Mouse (Mus musculus) liver, embryonic 14.5 days (tissue): Measurements from ENCODE around the gene Ndufaf5. TPM values are rescaled to one million over a fixed set of nuclear protein-coding genes. Genes with fewer than 3 reads are reported as not detected.
"Not testable (repeated sequence)": the region's sequence is repeated elsewhere in the genome, so short reads cannot be mapped to it uniquely, and the experiment has no call there.

Source experiments
- ATAC-seq: fragments of 200-750 bp; cut with Nextera tagmentation; 2 replicates; pipeline ENCODE4 v1.8.0; 2017; ENCODE audit warnings: moderate number of reproducible peaks, mild to moderate bottlenecking, moderate library complexity; ENCODE audit not compliant: insufficient read depth
- DNase-seq, 3 experiments: peaks; one replicate each; pipeline ENCODE4 v3.0.0-alpha.2; 2012 to 2013; ENCODE audit warnings: low read depth in 3 of 3, low spot score in 3 of 3
- H3K27ac ChIP-seq: fragments of 300-500 bp; sonication (generic); 2 replicates; pipeline ENCODE4 v1.5.1; 2014; ENCODE audit warnings: moderate library complexity, mild to moderate bottlenecking, control low read depth, inconsistent platforms
- H3K27me3 ChIP-seq: fragments of 300-500 bp; sonication (generic); 2 replicates; pipeline ENCODE4 v1.6.1; 2014; ENCODE audit warnings: mild to moderate bottlenecking, low read length, moderate library complexity; ENCODE audit not compliant: control insufficient read depth, insufficient read depth
- H3K36me3 ChIP-seq: fragments of 300-500 bp; sonication (generic); replicated peaks from 2 replicates; pipeline ENCODE4 v1.6.1; 2014; ENCODE audit warnings: low read depth; ENCODE audit not compliant: control insufficient read depth, insufficient read depth
- H3K4me1 ChIP-seq, 2 experiments: fragments of 200-500 bp in 1 of 2; fragments of 300-500 bp in 1 of 2; sonication (generic) in 1 of 2; replicated peaks; 2 replicates each; pipeline ENCODE4 v1.6.1; 2012 to 2014; ENCODE audit warnings: antibody characterized with exemption in 1 of 2, inconsistent platforms in 1 of 2, low read length in 1 of 2; ENCODE audit not compliant: control insufficient read depth in 2 of 2, insufficient read depth in 2 of 2
- H3K4me2 ChIP-seq: fragments of 300-500 bp; sonication (generic); 2 replicates; pipeline ENCODE4 v1.6.1; 2014; ENCODE audit warnings: low read depth, mild to moderate bottlenecking, control low read depth, moderate library complexity
- H3K4me3 ChIP-seq, 2 experiments: fragments of 200-500 bp in 1 of 2; fragments of 300-500 bp in 1 of 2; sonication (generic) in 1 of 2; 2 replicates each; pipeline ENCODE4 v1.5.1; 2012 to 2014; ENCODE audit warnings: low read depth in 2 of 2, low read length in 2 of 2, mild to moderate bottlenecking in 2 of 2, control low read depth in 1 of 2, inconsistent platforms in 1 of 2, moderate library complexity in 1 of 2; ENCODE audit not compliant: insufficient read depth in 1 of 2
- H3K9ac ChIP-seq: fragments of 300-500 bp; sonication (generic); replicated peaks from 2 replicates; pipeline ENCODE4 v1.6.1; 2014; ENCODE audit warnings: mild to moderate bottlenecking, control low read depth, moderate library complexity
- H3K9me3 ChIP-seq: fragments of 300-500 bp; sonication (generic); 2 replicates; pipeline ENCODE4 v1.6.1; 2016; ENCODE audit warnings: low read length, mixed read lengths; ENCODE audit not compliant: control insufficient read depth
- CTCF ChIP-seq: IDR thresholded peaks from 2 replicates; pipeline ENCODE4 v1.5.1; 2016; ENCODE audit warnings: antibody characterized with exemption, low read depth, control low read depth
- EP300 ChIP-seq: IDR thresholded peaks from 2 replicates; pipeline ENCODE4 v1.6.1; 2016; ENCODE audit warnings: antibody characterized with exemption, low read depth
- WGBS: fragments of 180-500 bp; shearing (Covaris S2); extraction: QIAGEN DNeasy Blood & Tissue Kit; methylation state at CpG from one replicate; pipeline ENCODE4 v1.1.7; 2014; ENCODE audit not compliant: insufficient replicate concordance; 5-methylcytosine and 5-hydroxymethylcytosine counted together
- polyA plus RNA-seq, 2 experiments: library from polyadenylated mRNA; depleted of rRNA in 1 of 2; stranded (reverse) in 1 of 2; unstranded in 1 of 2; fragments of >200 nt; fragmentation: Nextera tagmentation in 1 of 2; extraction: Ambion mirVana in 1 of 2; gene quantifications; 2 replicates each; pipeline versions ENCODE4 v1.2.1 to v1.2.3; 2012 to 2014

Ndufaf5 gene
- polyA plus RNA-seq, 2 experiments, result 4.4 to 8.3 TPM

DNA sequence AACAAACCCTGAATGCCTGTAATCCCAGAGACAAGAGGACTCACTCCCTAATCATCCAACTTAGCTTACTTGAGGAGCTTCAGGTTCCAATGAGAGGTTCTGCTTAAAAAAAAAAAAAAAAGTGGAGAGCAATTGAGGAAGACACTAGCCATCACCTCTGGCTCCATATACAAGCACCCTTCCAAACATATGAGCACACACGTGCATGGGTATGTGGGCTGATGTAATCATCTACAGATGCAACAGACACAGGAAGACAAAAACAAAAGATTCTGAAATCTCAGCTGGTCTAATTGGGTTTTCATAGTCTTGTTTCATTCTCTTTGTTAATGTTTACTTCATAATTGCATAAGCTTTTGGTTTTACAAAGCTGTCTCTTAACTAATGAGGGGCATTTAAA, 1.4 kb upstream of the Ndufaf5 start:
- WGBS, result 53% methylated on average over 1 of the region's 1 CpGs
- Histone ChIP-seq H3K27ac (no peak overlapping the region), H3K36me3 (peaks cover 8% of the 10 kb centered on the region), H3K4me3 (peak overlapping the region in 1 of 2 experiments; percentile 34; a peak in 1 of 4 replicates), H3K9me3 (no peaks in the 10 kb centered on the region), H3K9ac (no peak overlapping the region), H3K27me3 (no peaks in the 10 kb centered on the region), H3K4me2 (peak overlapping the region; percentile 95), H3K4me1 (peaks cover 6 to 13% of the 10 kb centered on the region in 2 experiments; a peak in 3 of 4 replicates)
- no peak for ATAC-seq
- TF ChIP-seq EP300 (no peak), CTCF (no peak)
- no peak for DNase-seq

DNA sequence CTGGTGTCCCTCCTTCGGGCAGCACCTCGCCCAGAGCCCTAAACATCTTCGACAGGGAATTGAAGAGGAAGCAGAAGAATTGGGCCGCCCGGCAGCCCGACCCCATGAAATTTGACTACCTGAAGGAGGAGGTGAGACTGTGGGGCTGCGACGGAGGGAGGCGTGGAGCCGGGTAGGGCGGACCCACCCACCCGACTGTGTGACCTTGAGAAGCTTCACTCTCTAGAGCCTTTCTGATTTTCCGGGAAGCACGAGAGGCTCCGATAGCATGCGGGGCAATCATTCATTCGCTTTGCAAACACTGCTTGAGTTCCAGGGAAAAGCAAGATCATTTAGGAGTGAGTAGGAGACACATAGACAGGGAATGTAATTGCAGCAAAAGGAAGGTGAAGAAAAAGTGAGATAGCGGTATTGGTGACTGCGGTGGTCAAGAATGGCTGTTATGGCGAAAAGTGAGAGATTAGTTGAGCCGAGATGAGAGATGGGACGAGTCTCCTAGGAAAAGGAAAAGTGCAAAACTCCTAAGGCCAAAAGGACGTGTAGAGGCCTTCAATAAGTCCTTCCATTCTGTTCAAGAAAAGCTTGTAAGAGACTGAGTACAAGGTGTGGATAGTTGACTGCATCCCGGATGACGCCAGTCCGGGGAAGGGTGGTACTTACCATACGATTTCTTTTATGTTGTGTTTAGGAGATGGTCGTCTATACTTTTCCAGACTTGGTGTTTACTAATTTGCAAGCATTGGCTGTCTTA, 529 bp downstream of the Ndufaf5 start:
- Histone ChIP-seq H3K9ac (peak overlapping the region; percentile 75), H3K4me1 (peaks cover 6 to 7% of the 10 kb centered on the region in 2 experiments; a peak in 3 of 4 replicates), H3K4me2 (peak overlapping the region; percentile 95), H3K9me3 (no peaks in the 10 kb centered on the region), H3K27me3 (no peaks in the 10 kb centered on the region), H3K36me3 (peaks cover 5% of the 10 kb centered on the region), H3K27ac (peak overlapping the region; percentile 57), H3K4me3 (peak overlapping the region; percentile 73 to 99)
- DNase-seq (peak in 1 of 3 experiments; percentile 28), ATAC-seq (peak; percentile 80)
- TF ChIP-seq EP300 (no peak), CTCF (no peak)
- 5% methylated on average over 28 of the region's 28 CpGs for WGBS

DNA sequence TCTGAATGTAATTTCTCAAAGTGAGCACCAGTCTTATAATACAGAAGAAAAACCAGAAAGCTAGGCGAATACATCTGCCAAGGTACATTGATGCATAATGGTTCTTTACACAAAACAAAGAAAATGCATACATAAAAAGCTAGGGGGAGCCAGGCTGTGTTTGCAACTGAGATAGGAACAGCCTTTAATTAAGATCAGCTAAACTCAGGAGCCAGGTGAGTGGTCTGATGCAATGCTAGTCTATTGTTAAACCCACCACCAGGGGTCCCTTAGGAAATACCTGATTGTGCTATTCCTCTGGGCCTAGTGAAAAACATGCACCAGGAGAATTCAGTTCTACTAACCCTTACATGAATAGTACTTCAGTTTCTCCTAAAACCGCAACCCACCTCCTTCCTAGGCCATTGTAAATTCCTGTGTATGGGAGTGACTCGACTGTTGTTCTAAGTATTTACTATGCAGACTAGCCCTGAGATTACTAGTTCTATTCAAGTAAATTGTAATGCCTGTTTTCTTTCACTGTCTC, 15.3 kb downstream of the Ndufaf5 start:
- not testable (repeated sequence) for H3K9ac ChIP-seq, H3K4me1 ChIP-seq, H3K36me3 ChIP-seq, ATAC-seq, DNase-seq, H3K4me2 ChIP-seq, H3K27ac ChIP-seq, H3K27me3 ChIP-seq, H3K4me3 ChIP-seq, H3K9me3 ChIP-seq
- WGBS, result 61% methylated on average over 3 of the region's 3 CpGs

DNA sequence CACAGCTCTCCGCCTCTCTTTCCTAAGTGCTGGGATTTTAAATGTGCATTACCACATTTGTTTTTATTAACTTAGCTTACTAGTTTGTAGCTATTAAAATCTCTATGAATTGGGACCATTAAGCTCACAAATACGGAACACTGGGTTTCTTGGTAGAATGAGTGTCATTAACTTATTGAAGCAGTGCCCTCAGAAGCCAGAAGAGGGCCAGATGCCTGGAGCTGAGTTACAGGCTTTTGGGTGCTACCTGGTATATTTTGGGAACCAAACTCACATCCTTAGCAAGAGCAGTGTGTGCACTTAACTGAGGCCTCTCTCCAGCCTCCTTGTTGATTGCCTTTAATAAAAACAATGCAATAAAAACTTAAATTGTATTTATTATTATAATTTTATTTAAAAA, 30.3 kb downstream of the Ndufaf5 start:
- no peak for ATAC-seq
- no peaks in the 10 kb centered on the region for H3K27me3 ChIP-seq
- no peaks in the 10 kb centered on the region for H3K36me3 ChIP-seq
- H3K9ac ChIP-seq, result no peak overlapping the region
- H3K9me3 ChIP-seq, result no peaks in the 10 kb centered on the region
- H3K4me2 ChIP-seq, result no peak overlapping the region
- H3K4me1 ChIP-seq, result no peaks in the 10 kb centered on the region
- WGBS, result 67% methylated on average over 2 of the region's 2 CpGs
- H3K27ac ChIP-seq, result no peak overlapping the region
- H3K4me3 ChIP-seq, result no peak overlapping the region
- TF ChIP-seq CTCF (no peak), EP300 (no peak)
- no peak for DNase-seq

DNA sequence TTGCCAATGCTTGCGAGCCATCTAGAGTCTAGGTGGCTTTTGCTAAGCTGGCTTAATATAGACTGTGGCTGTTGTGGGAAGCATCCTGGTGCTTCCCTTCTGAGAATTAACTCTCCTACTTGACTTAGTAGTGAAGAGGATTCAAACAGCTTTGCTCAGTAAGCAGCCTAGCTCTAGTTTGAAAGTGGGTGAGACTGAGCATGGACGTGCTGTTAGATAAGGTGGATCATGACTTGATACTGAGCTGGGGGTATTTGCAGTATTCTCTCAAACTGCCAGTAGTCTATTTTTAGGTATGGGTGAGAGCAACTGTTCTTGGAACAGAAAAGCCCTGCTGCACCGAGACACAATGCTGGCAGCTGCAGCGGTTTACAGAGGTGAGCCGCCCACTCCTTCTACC, 32.1 kb downstream of the Ndufaf5 start:
- WGBS, result 39% methylated on average over 5 of the region's 5 CpGs

More for the DNA sequence above, 32.1 kb downstream of the Ndufaf5 start:
- Histone ChIP-seq H3K36me3 (no peaks in the 10 kb centered on the region), H3K4me1 (no peaks in the 10 kb centered on the region), H3K27me3 (no peaks in the 10 kb centered on the region), H3K27ac (no peak overlapping the region), H3K4me3 (no peak overlapping the region), H3K9ac (no peak overlapping the region), H3K4me2 (no peak overlapping the region), H3K9me3 (no peaks in the 10 kb centered on the region)
- TF ChIP-seq EP300 (no peak), CTCF (no peak)
- ATAC-seq, result peak; percentile 44; the same call in 1 of the 2 replicates
- DNase-seq, result no peak
